Mouse (Mus musculus): ENCODE results near the gene Exoc4. TPM values are rescaled to one million over a fixed set of nuclear protein-coding genes. Genes with fewer than 3 reads are reported as not detected.

The Exoc4 gene
- total RNA-seq, 4 experiments from 2014 or later: 44.3 to 49.6 (median 45.2) TPM

- DNase-seq (ENCODE audit: low spot score in 2 of 2): no peak
Measured at GRCm38 (mm10) chr6:33618590-33618989, 369.7 kb downstream of the Exoc4 start.

- DNase-seq (ENCODE audit: low spot score in 2 of 2): no peak
Measured at GRCm38 (mm10) chr6:33620701-33621100, 371.8 kb downstream of the Exoc4 start.

GRCm38 (mm10) chr6:33625931-33626330 lies 377.0 kb downstream of the Exoc4 start:
- DNase-seq (ENCODE audit: low spot score in 2 of 2): no peak

GRCm38 (mm10) chr6:33631133-33631532 lies 382.2 kb downstream of the Exoc4 start:
- DNase-seq (ENCODE audit: low spot score in 2 of 2): no peak

- no peak for DNase-seq (ENCODE audit: low spot score in 2 of 2)
Measured at GRCm38 (mm10) chr6:33637192-33637591, 388.3 kb downstream of the Exoc4 start.

GRCm38 (mm10) chr6:33681778-33682640 lies 433.1 kb downstream of the Exoc4 start:
- DNase-seq (ENCODE audit: low spot score in 2 of 2): no peak

GRCm38 (mm10) chr6:33683533-33683932 lies 434.6 kb downstream of the Exoc4 start:
- no peak for DNase-seq (ENCODE audit: low spot score in 2 of 2)

GRCm38 (mm10) chr6:33685321-33685720 lies 436.4 kb downstream of the Exoc4 start:
- no peak for DNase-seq (ENCODE audit: low spot score in 2 of 2)

- no peak for DNase-seq (ENCODE audit: low spot score in 2 of 2)
Measured at GRCm38 (mm10) chr6:33690601-33691000, 441.7 kb downstream of the Exoc4 start.

GRCm38 (mm10) chr6:33696976-33697375 lies 448.1 kb downstream of the Exoc4 start:
- DNase-seq (ENCODE audit: low spot score in 2 of 2): no peak

- no peak for DNase-seq (ENCODE audit: low spot score in 2 of 2)
Measured at GRCm38 (mm10) chr6:33708907-33709306, 460.0 kb downstream of the Exoc4 start.

- DNase-seq (ENCODE audit: low spot score in 2 of 2): no peak
Measured at GRCm38 (mm10) chr6:33709340-33709739, 460.5 kb downstream of the Exoc4 start.

GRCm38 (mm10) chr6:33711742-33712141 lies 462.9 kb downstream of the Exoc4 start:
- DNase-seq (ENCODE audit: low spot score in 2 of 2): no peak

- no peak for DNase-seq (ENCODE audit: low spot score in 2 of 2)
Measured at GRCm38 (mm10) chr6:33712540-33713118, 463.7 kb downstream of the Exoc4 start.

- DNase-seq (ENCODE audit: low spot score in 2 of 2): no peak
Measured at GRCm38 (mm10) chr6:33716254-33716965, 467.5 kb downstream of the Exoc4 start.

- no peak for DNase-seq (ENCODE audit: low spot score in 2 of 2)
Measured at GRCm38 (mm10) chr6:33721166-33721565, 472.3 kb downstream of the Exoc4 start.

- DNase-seq (ENCODE audit: low spot score in 2 of 2): no peak
Measured at GRCm38 (mm10) chr6:33722811-33723210, 473.9 kb downstream of the Exoc4 start.

GRCm38 (mm10) chr6:33724596-33724995 lies 475.7 kb downstream of the Exoc4 start:
- DNase-seq (ENCODE audit: low spot score in 2 of 2): no peak

GRCm38 (mm10) chr6:33727271-33727670 lies 478.4 kb downstream of the Exoc4 start:
- DNase-seq (ENCODE audit: low spot score in 2 of 2): no peak

- no peak for DNase-seq (ENCODE audit: low spot score in 2 of 2)
Measured at GRCm38 (mm10) chr6:33732214-33732613, 483.3 kb downstream of the Exoc4 start.

- no peak for DNase-seq (ENCODE audit: low spot score in 2 of 2)
Measured at GRCm38 (mm10) chr6:33733602-33734001, 484.7 kb downstream of the Exoc4 start.

- no peak for DNase-seq (ENCODE audit: low spot score in 2 of 2)
Measured at GRCm38 (mm10) chr6:33734032-33734431, 485.1 kb downstream of the Exoc4 start.
